Comparison of ENCODE assay signal across 8 mouse cellular contexts in the genomic region with DNA sequence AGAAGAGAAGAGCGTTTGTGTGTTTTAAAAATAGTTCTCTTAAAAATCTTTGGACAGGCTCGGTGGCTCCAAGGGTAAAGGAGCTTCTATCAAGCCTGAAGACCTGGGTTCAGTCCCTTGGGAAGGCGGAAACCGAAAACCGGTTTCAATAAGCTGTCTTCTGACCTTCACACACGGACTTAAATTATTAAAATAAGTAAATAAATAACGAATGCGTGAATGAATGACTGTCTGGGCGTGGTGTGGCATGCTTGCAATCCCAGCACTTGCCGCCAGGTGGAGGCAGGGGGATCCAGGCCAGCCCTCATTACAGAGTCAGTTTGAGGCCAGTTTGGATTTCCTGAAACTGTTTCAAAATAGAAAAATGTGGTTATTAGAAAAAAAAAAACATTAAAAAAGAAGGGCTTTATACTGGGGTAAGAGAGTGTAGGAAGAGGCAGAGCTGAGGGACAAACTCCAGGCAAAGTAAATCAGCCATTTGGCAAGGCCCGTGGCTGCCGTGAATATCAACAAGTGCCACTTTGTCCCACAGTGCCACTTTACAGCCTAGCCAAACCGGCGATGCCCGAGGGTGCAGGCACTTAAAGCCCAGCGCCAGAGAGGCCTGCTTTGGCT. TPM values are rescaled to one million over a fixed set of nuclear protein-coding genes. Genes with fewer than 3 reads are reported as not detected.
DNase-seq lines count a peak whose midpoint lies in the region; ATAC-seq lines count a peak whose summit lies in the region.

No protein-coding gene starts in this region.

- peak; percentile 71 for ATAC-seq in forebrain, embryonic 14.5 days
- ATAC-seq in neural tube, embryonic 14.5 days (ENCODE audit: low read depth) = peak; percentile 64

- H3K9ac ChIP-seq in forebrain, embryonic 14.5 days (ENCODE audit: low read length) = peak overlapping the region; percentile 64
- H3K9ac ChIP-seq in neural tube, embryonic 14.5 days (replicated peaks; ENCODE audit: low read depth, low read length) = peak overlapping the region; percentile 67

- 1% methylated on average over 16 of the region's 16 CpGs for WGBS in forebrain, embryonic 14.5 days
- 3% methylated on average over 16 of the region's 16 CpGs for WGBS in neural tube, embryonic 14.5 days

- H3K27ac ChIP-seq in forebrain, embryonic 14.5 days (ENCODE audit: low read depth, low read length) = peak overlapping the region; percentile 74; the same call in 1 of the 2 replicates
- H3K27ac ChIP-seq in neural tube, embryonic 14.5 days (ENCODE audit: low read depth, low read length) = peak overlapping the region; percentile 77

- H3K4me3 ChIP-seq in forebrain, embryonic 14.5 days (ENCODE audit: low read depth, low read length) = peak overlapping the region; percentile 45
- H3K4me3 ChIP-seq in neural tube, embryonic 14.5 days (ENCODE audit: low read depth, low read length) = peak overlapping the region; percentile 43

- H3K27me3 ChIP-seq in forebrain, embryonic 14.5 days (replicated peaks; ENCODE audit: control insufficient read depth, insufficient read depth, low read length) = no peaks in the 10 kb centered on the region
- H3K27me3 ChIP-seq in neural tube, embryonic 14.5 days (ENCODE audit: control insufficient read depth, insufficient read depth, low read length) = no peaks in the 10 kb centered on the region

- peaks cover 3% of the 10 kb centered on the region for H3K4me1 ChIP-seq in forebrain, embryonic 14.5 days (ENCODE audit: control insufficient read depth, insufficient read depth, low read length)
- 0 out of 2 replicates have a peak, but pooled peaks cover 4% of the 10 kb centered on the region for H3K4me1 ChIP-seq in neural tube, embryonic 14.5 days (ENCODE audit: control insufficient read depth, insufficient read depth, low read length)

- intact Hi-C loops in heart, postnatal 14 days (cut with DNase I) = loop anchor here (2.0 kb wide), 2 partner anchors 25 to 51 kb away; no protein-coding TSS in a partner anchor

- H3K36me3 ChIP-seq in forebrain, embryonic 14.5 days (ENCODE audit: control insufficient read depth, insufficient read depth, low read length) = 0 out of 2 replicates have a peak, but pooled peaks cover 4% of the 10 kb centered on the region
- no peaks in the 10 kb centered on the region for H3K36me3 ChIP-seq in neural tube, embryonic 14.5 days (ENCODE audit: control insufficient read depth, insufficient read depth, low read length)

- peak overlapping the region; percentile 90 for H3K4me2 ChIP-seq in forebrain, embryonic 14.5 days (ENCODE audit: low read length)
- H3K4me2 ChIP-seq in neural tube, embryonic 14.5 days (ENCODE audit: low read depth, low read length) = peak overlapping the region; percentile 85

- no peaks in the 10 kb centered on the region for H3K9me3 ChIP-seq in forebrain, embryonic 14.5 days (replicated peaks; ENCODE audit: control insufficient read depth, low read length)
- H3K9me3 ChIP-seq in neural tube, embryonic 14.5 days (ENCODE audit: control insufficient read depth, low read length) = no peaks in the 10 kb centered on the region

- peak; percentile 78 for DNase-seq in ES-CJ7 (ENCODE audit: low read depth, low spot score)
- DNase-seq in cerebellum, adult 11 months = peak; percentile 64
- DNase-seq in forebrain, embryonic 14.5 days (ENCODE audit: low spot score) = peak; percentile 81
- peak; percentile 84 to 89 for DNase-seq in heart, postnatal 14 days
- DNase-seq in layer of hippocampus, adult 11-12 months (ENCODE audit: low spot score) = peak; percentile 75
- peak; percentile 79 to 82 for DNase-seq in lung, adult 18-20 months
- DNase-seq in thymus, postnatal 0 days (ENCODE audit: low spot score) = peak; percentile 67

RNA-seq across cellular contexts. Expression of a gene that starts 38.9 kb away (rescaled TPM):
- polyA plus RNA-seq in forebrain, embryonic 14.5 days (2014; fragmentation: Nextera tagmentation; extraction: Ambion mirVana) = 4,517 and 5,265 TPM in 2 replicates
- total RNA-seq in heart, postnatal 14 days (2021) = 1,000 to 10,000 TPM; 1,986 to 2,287 TPM
- polyA plus RNA-seq in neural tube, embryonic 14.5 days (2014; fragmentation: Nextera tagmentation; extraction: Ambion mirVana) = 3,427 and 3,855 TPM in 2 replicates
- polyA plus RNA-seq in thymus, postnatal 0 days (2015; fragmentation: Nextera tagmentation; extraction: Ambion mirVana) = 3,927 and 4,011 TPM in 2 replicates

RNA-seq across cellular contexts. Expression of a gene that starts 60.0 kb away (rescaled TPM):
- polyA plus RNA-seq in forebrain, embryonic 14.5 days (2014; fragmentation: Nextera tagmentation; extraction: Ambion mirVana) = 10.2 and 14.7 TPM in 2 replicates
- total RNA-seq in heart, postnatal 14 days (2021) = 1 to 10 TPM; 5.7 to 6.9 TPM
- 18.8 and 20.4 TPM in 2 replicates for polyA plus RNA-seq in neural tube, embryonic 14.5 days (2014; fragmentation: Nextera tagmentation; extraction: Ambion mirVana)
- 12.1 and 14.1 TPM in 2 replicates for polyA plus RNA-seq in thymus, postnatal 0 days (2015; fragmentation: Nextera tagmentation; extraction: Ambion mirVana)

Comparison
In these comparisons a context has a peak if more than half of its experiments do, and no peak if none do; other contexts are left out.
1. Peak in every context shown above with its lines: DNase-seq, ATAC-seq, H3K4me3 ChIP-seq and H3K27ac ChIP-seq.